Mouse (Mus musculus): Measurements from ENCODE around the gene Tmem176b.

Tmem176b gene

DNA sequence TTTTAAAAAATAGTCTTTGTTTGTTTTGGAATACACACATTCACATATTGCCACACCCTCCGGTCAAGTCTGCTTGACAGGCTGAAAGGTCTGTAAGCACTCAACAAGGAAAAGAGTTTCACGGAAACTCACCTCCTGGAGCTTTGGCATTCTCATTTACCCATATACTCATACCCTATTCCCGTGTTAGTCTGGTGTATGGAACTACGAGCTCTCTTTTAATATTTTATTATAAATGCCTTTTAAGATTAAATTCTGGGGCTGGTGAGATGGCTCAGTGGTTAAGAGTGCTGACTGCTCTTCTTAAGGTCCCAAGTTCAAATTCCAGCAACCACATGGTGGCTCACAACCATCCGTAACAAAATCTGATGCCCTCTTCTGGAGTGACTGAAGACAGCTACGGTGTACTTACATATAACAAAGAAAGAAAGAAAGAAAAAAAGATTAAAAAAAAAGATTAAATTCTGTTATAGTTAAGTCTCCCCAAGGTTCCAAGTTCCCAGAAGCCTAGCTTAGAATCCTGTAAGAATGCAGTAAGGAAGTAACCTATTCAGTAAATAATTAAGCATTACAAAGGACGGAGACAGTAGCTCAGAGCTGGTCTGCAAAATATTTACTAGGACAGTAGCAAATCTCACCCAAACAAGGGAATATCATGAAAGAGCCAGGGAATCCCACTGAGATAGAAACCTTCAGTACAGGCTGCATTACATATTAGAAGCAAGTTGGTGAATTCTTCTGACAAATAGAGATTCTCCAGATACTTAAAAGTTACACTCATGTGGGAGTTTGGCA lies 19.1 kb downstream of the Tmem176b start:
- POLR2A ChIA-PET, result interaction anchor here in 1 of 4 experiments (0.6 kb wide), 1 partner anchor 12 kb away, joined by 4 read pairs; no protein-coding TSS in a partner anchor

DNA sequence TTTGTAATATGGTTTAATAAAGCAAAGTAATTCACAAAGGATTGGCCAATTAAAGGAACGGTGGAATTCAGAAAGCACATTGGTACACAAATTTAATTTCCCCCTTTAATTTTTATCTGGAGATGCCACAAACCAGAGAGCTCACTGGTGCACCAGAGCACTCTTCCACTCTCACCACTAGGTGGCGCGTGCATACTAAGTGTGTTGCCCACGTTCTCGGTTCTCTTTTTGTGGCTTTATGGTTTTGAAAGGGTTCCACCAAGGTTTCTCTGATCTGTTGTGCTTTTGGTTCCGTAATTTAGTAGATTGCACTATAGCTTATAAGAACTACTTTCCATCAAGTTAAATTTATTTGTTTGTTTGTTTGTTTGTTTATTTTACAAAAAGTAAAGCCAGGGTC lies 23.5 kb downstream of the Tmem176b start:
- POLR2A ChIA-PET, result interaction anchor here in 1 of 4 experiments (1.0 kb wide), 1 partner anchor 446 kb away, joined by 3 read pairs; the partner anchor contains the start of gene Tra2a
- CTCF ChIA-PET, result interaction anchor here (0.5 to 4.6 kb wide), 54 partner anchors 8 to 886 kb away, joined by 3 to 44 read pairs (median 4); partner anchors contain the start of genes Gimap8 (in 2 of the 4), Gm44965 (in 1 of the 4), Repin1 (in 1 of the 4) and Tmem176b (in 1 of the 4)

More for the DNA sequence above, 19.1 kb downstream of the Tmem176b start:
- CTCF ChIA-PET, result interaction anchor here in 2 of 4 experiments (0.6 to 0.7 kb wide), 2 partner anchors 79 to 85 kb away, joined by 3 to 5 read pairs; no protein-coding TSS in a partner anchor

DNA sequence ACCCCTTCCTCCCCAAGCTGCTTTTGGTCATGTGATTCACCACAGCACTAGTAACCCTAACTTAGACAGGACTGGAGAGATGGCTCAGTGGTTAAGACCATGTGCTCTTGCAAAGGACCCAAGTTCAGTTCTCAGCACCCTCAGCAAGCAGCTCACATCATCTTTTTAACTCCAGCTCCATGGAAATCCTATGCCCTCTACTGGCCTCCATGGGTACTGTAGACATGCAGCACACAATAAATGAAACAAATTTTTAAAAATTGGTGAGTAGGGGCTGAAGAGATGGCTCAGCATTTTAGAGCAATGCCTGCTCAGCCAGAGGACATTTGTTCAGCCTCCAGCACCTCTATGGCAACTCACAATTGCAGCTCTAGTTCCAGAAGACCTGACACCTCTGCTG lies 26.3 kb downstream of the Tmem176b start:
- ChIA-PET POLR2A (interaction anchor here in 1 of 4 experiments (1.1 to 1.5 kb wide), 2 partner anchors 23 to 170 kb away, joined by 3 to 4 read pairs; no protein-coding TSS in a partner anchor), CTCF (interaction anchor here (0.5 to 4.6 kb wide), 30 partner anchors 10 to 1023 kb away, joined by 3 to 44 read pairs (median 4); partner anchors contain the start of gene Gimap8 (in 2 of the 4))

DNA sequence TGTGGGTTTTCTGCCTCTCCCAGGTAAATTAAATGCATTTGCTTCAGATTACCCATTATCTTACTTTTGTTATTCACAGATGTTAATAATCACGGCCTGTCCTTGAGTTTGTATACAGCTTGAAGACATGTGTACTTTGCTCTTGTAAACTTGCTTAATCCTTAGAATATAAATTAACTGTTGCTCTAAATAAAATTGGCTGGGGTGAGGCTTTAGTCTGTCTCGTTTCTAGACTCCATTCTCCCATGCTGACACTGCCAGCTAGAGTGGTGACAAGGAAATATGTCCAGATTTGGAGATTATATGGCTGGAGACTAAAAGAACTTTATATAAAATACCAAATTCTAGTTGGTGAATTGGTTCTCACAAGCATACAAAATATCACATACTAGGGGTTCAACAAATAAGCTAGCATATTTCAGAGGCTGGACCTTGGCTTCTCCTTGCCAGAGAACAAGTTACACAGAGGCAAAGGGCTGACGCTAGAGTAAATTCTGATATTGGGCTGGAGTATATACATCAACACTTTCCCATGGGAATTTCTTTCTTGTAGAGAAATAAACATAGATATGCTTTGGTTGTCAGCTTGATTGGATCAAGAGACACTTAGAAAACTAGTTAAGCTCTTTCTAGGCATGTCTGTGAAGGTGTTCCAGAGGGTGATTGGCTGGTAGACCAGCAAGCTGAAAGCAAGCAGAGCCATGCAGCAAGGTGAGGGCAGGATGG lies 31.6 kb downstream of the Tmem176b start:
- ChIA-PET CTCF (interaction anchor here in 2 of 4 experiments (0.8 to 1.9 kb wide), 5 partner anchors 8 to 164 kb away, joined by 3 to 8 read pairs (median 4); partner anchors contain the start of gene Gimap8 (in 1 of the 2)), POLR2A (interaction anchor here in 1 of 4 experiments (0.6 to 0.9 kb wide), 3 partner anchors 9 to 559 kb away, joined by 3 to 4 read pairs (median 3); partner anchors contain the start of gene Gimap6)

DNA sequence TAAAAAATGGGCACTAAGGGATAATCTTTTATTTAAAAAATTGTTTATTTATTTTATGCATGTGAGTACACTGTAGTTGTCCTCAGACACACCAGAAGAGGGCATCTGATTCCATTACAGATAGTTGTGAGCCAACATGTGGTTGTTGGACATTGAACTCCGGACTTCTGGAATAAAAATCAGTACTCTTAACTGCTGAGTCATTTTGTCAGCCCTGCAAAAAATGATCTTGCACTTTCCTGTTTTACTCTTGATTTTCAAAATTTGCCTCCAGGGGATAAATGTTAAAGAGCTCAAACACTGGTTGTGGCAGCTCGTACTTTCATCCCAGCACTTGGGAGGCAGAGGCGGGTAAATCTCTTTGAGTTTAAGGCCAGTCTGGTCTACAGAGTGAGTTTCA lies 34.5 kb downstream of the Tmem176b start:
- ChIA-PET POLR2A (no interaction called here), CTCF (interaction anchor here in 2 of 4 experiments (1.4 to 1.5 kb wide), 2 partner anchors 11 kb away, joined by 3 to 6 read pairs; no protein-coding TSS in a partner anchor)

DNA sequence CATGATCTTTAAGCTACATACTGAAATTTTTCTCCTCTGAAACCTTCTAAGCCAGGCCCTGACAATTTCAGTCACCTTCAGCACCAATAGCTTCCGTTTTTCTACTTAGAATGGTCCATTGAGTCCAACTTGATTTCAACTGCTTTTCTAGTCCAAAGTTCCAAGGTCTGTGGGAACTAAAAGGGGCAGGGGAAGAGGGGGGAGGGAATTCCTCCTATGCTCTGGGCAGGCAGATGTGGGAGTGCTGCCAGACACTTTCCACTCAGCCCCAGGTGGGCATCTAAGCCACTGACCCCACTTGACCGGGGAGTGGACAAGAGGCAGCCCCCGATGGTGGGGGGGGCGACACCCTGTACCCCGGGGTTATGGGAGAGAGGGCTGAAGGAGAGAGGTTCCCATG lies 37.0 kb downstream of the Tmem176b start:
- POLR2A ChIA-PET, result no interaction called here
- CTCF ChIA-PET, result interaction anchor here in 1 of 4 experiments (1.2 kb wide), 1 partner anchor 13 kb away, joined by 3 read pairs; no protein-coding TSS in a partner anchor

DNA sequence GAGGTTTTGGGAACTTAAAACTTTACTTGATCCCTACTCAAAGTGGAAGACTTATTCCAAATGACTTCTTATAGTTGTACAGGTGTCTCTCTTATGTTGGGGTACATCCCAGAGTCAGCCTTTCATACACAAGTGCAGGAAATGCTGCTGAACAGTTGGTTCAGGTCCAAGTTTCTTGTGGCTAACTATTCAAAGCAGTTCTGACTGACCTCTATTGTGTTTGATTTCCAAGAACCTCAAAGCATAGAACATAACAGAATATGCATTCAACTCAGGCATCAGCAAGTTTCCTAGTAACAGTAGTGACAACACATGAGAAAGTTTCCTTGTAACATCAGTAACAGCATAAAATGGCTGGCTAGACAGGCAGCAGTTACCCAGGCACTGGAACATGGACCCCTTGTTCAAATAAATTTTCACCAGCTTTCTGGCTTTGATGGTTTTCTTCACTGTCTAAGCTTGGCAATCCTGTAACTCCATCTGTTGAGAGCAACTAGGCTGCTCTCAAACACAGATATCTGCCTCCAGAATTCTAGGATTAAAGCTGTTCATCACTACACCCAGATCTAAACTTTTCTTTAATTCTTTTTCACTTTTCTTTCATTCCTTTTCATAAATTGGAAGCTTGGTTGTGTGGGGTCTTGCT lies 37.8 kb downstream of the Tmem176b start:
- ChIA-PET POLR2A (no interaction called here), CTCF (interaction anchor here in 1 of 4 experiments (1.2 kb wide), 1 partner anchor 14 kb away, joined by 3 read pairs; no protein-coding TSS in a partner anchor)

DNA sequence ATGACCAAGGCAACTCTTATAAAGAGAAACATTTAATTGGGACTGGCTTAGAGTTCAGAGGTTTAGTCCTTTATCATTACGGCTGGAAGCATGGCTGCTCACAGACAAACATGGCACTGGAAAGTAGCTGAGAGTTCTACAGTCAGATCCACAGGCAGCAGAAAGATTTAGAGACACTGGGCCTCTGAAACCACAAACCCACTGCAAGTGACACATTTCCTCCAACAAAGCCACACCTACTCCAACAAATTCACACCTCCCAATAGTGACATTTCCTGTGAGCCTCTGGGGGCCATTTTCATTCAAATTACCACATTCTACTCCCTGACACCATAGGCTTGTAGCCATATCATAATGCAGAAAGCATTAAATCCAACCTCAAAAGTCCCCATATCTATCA lies 39.4 kb downstream of the Tmem176b start:
- CTCF ChIA-PET, result no interaction called here
- POLR2A ChIA-PET, result no interaction called here

DNA sequence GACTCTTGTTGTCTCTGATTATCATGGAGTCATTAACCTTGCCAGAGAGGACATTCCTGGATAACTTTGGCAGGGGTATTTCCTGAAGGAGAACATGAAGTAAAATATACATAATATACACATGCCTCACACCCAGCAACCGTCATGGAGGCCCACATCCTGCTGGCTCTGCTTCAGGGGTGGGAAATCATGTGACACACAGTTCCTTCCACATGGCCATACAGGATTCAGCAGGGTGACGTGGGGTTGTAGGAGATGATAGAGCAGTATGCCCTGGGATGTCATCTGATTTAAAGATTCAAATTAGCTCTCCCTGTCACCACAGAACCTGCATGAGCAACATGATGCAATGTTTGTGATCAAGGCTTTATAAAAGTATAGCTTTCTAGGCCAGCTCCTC lies 53.4 kb downstream of the Tmem176b start:
- POLR2A ChIA-PET, result no interaction called here
- CTCF ChIA-PET, result interaction anchor here in 1 of 4 experiments (1.7 kb wide), 1 partner anchor 16 kb away, joined by 6 read pairs; no protein-coding TSS in a partner anchor

DNA sequence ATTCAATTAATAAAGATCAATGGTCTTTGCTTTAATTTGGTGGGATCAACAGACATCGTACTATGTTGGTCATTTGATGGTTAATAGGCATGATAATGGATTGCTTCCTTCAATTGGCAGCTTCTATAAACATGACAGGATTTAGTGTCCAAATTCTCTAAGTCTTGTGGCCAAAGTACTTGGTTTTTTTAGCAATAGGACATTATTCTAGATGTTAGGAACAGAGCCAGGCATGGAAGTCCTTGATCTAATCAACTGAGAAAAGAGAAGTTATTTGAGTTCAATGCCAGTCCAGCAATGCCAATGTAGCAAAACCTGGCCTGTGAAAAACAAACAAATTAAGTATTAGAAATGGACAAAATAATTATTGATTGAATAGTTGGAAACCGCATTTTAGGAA lies 55.7 kb downstream of the Tmem176b start:
- POLR2A ChIA-PET, result no interaction called here
- CTCF ChIA-PET, result no interaction called here

DNA sequence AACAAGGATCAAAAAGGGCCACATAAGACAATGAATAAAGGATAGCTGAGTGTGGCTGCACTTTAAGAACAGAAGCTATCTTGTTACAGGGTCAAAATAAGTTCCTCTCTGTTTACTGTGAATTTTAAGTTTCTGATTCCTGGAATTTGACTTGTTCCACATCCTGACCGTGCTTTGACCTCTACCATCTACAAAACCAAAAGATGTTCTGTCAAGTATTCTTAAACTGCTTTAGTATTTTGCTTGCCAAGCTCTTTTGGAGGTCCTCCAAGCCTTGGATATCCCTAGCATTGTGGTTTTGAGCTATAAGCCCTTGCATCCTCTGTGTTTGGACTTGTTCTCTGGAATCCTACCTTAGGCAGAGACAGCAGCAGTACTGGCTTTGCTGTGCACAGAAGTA lies 56.1 kb downstream of the Tmem176b start:
- POLR2A ChIA-PET, result interaction anchor here in 1 of 4 experiments (1.0 kb wide), 1 partner anchor 14 kb away, joined by 3 read pairs; the partner anchor contains the start of gene Gimap3
- CTCF ChIA-PET, result interaction anchor here in 1 of 4 experiments (1.0 kb wide), 1 partner anchor 13 kb away, joined by 3 read pairs; no protein-coding TSS in a partner anchor

DNA sequence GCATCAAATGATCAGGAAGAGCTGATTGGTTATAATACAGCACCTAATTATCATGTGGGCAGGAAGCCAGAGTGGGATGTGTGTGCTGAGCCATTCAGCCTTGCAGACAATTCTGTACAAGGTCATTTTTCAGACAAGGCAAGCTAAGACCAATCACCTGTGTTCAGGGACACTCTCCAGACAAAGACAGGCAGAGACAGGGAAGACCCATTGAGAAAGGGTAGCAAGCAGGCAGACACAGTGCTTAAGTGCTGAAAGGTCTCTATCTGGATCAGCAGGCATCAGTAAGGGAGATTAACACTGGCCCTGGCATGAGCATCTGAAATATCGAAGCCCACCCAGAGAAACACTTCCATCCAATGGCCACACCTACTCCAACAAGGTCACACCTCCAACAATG lies 56.9 kb downstream of the Tmem176b start:
- ChIA-PET CTCF (interaction anchor here in 2 of 4 experiments (0.6 to 1.0 kb wide), 2 partner anchors 12 to 417 kb away, joined by 3 to 5 read pairs; no protein-coding TSS in a partner anchor), POLR2A (interaction anchor here in 1 of 4 experiments (1.0 kb wide), 1 partner anchor 14 kb away, joined by 3 read pairs; the partner anchor contains the start of gene Gimap3)

Measured in embryonic stem cell, embryonic (primary cell).